Mouse (Mus musculus): ENCODE data around the gene Antxr1. TPM values are rescaled to one million over a fixed set of nuclear protein-coding genes. Genes with fewer than 3 reads are reported as not detected.

Antxr1 gene
- polyA plus RNA-seq, 1 experiment from 2014 or later: 4.3 TPM

DNA sequence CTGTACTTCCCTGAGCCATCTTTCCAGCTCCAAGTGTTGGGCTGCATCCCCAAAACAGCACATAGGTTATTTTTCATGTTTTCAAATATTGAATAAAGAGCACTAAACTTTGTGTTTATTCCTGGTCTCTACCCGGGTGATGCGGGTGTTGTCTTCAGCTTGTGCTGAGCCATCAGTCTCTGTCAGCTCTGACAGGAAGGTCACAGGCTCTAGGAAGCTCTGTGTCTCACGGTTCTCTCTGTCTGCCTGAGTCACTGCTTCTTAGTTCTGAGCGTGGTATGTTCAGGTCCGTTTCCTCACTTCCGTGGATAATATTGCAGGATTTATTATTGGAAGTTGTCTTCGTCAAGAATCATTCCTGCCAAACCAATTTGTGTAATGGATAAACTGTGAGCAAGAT lies 213.7 kb downstream of the Antxr1 start:
- no peak overlapping the region for H3K9ac ChIP-seq
- H3K4me2 ChIP-seq: no peak overlapping the region
- WGBS: 85% methylated on average over 7 of the region's 7 CpGs
- ATAC-seq (ENCODE audit: low FRiP score): no peak
- H3K27me3 ChIP-seq: no peaks in the 10 kb centered on the region
- no peaks in the 10 kb centered on the region for H3K36me3 ChIP-seq (replicated peaks)
- H3K4me1 ChIP-seq: no peaks in the 10 kb centered on the region
- no peak overlapping the region for H3K27ac ChIP-seq
- no peak overlapping the region for H3K4me3 ChIP-seq (replicated peaks)
- no peaks in the 10 kb centered on the region for H3K9me3 ChIP-seq

DNA sequence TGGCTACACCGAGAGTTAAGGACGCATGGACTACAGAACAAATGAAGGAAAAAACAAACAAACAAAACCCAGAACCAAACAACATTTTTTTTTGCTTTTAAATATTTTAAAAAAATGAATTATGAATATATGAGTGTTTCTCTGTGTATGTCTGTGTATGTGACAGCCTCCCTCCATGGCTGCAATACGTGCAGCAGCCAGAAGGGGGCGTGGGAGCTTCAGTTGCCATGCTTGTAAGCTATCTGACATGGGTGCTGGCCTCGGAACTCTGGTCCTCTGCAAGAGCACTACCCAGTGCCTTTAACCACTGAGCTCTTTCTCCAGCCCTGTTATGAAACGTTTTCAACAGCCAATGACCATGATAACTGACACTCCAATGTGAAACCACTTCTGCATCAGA lies 215.0 kb downstream of the Antxr1 start:
- Histone ChIP-seq H3K27ac (no peak overlapping the region), H3K4me1 (no peaks in the 10 kb centered on the region), H3K36me3 (replicated peaks) (no peaks in the 10 kb centered on the region), H3K4me3 (replicated peaks) (no peak overlapping the region), H3K4me2 (no peak overlapping the region), H3K27me3 (no peaks in the 10 kb centered on the region), H3K9ac (no peak overlapping the region), H3K9me3 (no peaks in the 10 kb centered on the region)
- WGBS: 87% methylated on average over 6 of the region's 6 CpGs
- no peak for ATAC-seq (ENCODE audit: low FRiP score)

DNA sequence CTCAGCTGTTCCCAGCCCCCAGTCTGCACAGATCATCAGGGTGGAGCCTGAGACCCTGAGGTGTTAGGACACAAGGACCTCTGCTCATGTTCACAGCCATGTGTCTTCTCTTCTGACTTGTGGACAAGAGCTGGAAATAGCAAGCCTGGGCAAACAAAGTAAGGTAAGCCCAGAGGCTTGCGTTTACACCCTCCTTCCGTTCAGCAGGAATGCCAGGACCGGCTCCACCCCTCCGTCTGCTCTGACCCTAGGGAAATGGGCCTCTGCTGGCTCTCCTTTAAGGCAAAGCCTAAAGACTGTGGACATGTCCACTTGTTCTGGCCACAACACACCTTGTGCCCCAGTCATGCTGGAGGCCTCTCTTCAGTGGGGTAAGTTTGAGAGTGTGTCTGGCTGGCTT lies 215.6 kb downstream of the Antxr1 start:
- H3K9ac ChIP-seq: no peak overlapping the region
- 91% methylated on average over 4 of the region's 4 CpGs for WGBS
- no peaks in the 10 kb centered on the region for H3K27me3 ChIP-seq
- H3K4me3 ChIP-seq (replicated peaks): no peak overlapping the region
- no peak overlapping the region for H3K27ac ChIP-seq
- H3K4me2 ChIP-seq: no peak overlapping the region
- no peaks in the 10 kb centered on the region for H3K36me3 ChIP-seq (replicated peaks)
- no peak for ATAC-seq (ENCODE audit: low FRiP score)
- H3K9me3 ChIP-seq: no peaks in the 10 kb centered on the region
- no peaks in the 10 kb centered on the region for H3K4me1 ChIP-seq

DNA sequence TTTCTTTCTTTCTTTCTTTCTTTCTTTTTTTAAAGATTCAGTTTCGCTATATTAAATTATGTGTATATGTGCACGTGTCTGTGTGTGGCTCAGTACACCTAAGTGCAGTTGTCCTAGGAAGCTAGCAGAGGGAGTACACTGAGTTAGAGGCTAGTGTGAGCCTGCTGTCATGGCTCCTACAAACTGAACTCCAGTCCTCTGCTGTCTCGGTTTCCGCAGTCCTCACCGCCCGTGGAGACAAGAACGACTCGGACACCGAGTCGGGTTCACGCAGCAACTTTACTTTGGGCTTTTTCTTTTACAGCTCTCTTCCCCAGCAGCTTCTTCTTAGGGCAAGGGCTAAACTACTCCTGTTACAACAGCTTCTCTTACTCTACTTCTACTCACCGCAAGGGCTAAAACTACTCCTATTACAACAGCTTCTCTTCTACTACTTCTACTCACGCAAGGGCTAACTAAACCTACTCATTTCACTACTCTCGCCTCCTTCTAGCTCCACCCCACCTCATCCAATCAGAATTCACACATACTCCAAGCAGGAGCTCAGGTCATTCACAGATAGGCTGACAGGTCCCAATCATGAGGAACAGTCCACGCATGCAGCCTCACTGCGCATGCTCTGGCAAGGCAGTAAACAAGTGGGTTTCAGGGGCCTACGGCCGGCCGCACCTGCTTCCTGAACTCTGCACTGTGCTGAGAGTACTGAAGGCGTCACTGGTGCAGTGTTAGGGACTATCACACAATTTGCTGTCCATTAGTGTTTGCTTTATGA lies 216.4 kb downstream of the Antxr1 start:
- WGBS: 92% methylated on average over 20 of the region's 20 CpGs
- no peak for ATAC-seq (ENCODE audit: low FRiP score)
- no peaks in the 10 kb centered on the region for H3K27me3 ChIP-seq
- H3K4me3 ChIP-seq (replicated peaks): no peak overlapping the region
- H3K9ac ChIP-seq: no peak overlapping the region
- H3K4me2 ChIP-seq: no peak overlapping the region
- no peaks in the 10 kb centered on the region for H3K4me1 ChIP-seq
- no peak overlapping the region for H3K27ac ChIP-seq
- H3K9me3 ChIP-seq: no peaks in the 10 kb centered on the region
- H3K36me3 ChIP-seq (replicated peaks): no peaks in the 10 kb centered on the region

DNA sequence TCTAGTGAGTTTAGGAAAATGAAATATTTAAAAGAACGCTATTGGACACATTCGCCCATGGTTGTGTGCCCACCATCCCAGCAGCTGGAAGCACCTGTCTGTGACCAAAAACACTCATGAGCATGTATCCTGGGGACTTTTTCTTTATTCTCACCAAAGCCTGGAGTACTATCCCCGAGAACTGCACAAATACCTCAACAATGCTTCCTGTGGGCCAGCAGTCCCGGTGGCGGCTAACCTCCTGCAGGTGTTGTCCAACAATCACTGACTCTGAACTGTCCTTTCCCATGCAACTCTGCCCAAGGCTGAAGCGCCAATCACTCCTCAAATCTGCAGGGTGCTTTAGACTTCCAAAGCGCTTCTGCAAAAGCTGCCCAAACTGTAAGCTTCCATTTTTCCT lies 219.0 kb downstream of the Antxr1 start:
- Histone ChIP-seq H3K4me2 (no peak overlapping the region), H3K9ac (no peak overlapping the region), H3K27ac (no peak overlapping the region), H3K36me3 (replicated peaks) (no peaks in the 10 kb centered on the region), H3K27me3 (no peaks in the 10 kb centered on the region), H3K4me3 (replicated peaks) (no peak overlapping the region), H3K4me1 (no peaks in the 10 kb centered on the region), H3K9me3 (no peaks in the 10 kb centered on the region)
- no peak for ATAC-seq (ENCODE audit: low FRiP score)
- WGBS: 81% methylated on average over 7 of the region's 7 CpGs

DNA sequence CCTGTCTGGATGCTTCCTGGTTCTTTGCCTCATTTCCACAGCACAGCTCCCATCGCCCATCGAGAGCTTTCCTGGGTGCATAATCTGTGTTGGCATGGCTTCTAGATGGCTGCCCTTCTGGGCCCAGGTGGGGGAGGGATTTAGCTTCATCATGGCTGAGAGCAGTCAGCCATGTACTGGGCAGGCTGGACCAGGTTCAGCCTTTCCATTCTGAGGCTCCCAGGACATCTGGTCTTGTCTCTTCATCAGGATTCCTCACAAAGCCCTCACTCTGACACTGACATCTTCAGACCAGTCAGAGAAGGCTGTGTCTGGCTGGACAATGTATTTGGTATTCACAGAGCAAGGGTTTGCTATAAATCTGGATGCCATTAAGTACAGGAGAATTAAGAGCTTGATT lies 219.6 kb downstream of the Antxr1 start:
- no peaks in the 10 kb centered on the region for H3K27me3 ChIP-seq
- no peaks in the 10 kb centered on the region for H3K9me3 ChIP-seq
- H3K4me2 ChIP-seq: no peak overlapping the region
- no peaks in the 10 kb centered on the region for H3K36me3 ChIP-seq (replicated peaks)
- no peaks in the 10 kb centered on the region for H3K4me1 ChIP-seq
- no peak overlapping the region for H3K27ac ChIP-seq
- no peak overlapping the region for H3K4me3 ChIP-seq (replicated peaks)
- ATAC-seq (ENCODE audit: low FRiP score): no peak
- H3K9ac ChIP-seq: no peak overlapping the region
- WGBS: 98% methylated on average over 2 of the region's 2 CpGs

DNA sequence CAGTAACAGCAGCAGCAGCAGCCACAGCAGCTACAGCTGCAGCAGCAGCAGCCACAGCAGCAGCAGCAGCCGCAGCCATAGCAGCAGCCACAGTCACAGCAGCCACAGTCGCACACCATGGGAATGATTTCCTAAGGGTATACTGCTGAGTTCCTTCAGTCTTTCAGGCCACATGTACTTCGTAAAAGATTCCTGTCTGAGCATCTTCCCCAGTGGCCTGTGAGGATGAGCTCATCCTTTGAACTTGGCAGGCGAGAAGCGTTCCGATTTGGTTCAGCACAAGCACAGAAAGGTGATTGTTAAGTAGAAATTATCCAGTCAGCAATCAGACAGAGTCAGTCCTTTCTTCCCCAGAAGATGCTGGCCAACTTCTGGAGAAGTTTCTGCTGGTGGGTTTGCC lies 223.5 kb downstream of the Antxr1 start:
- H3K36me3 ChIP-seq (replicated peaks): no peaks in the 10 kb centered on the region
- H3K4me2 ChIP-seq: no peak overlapping the region
- H3K4me1 ChIP-seq: no peaks in the 10 kb centered on the region
- no peaks in the 10 kb centered on the region for H3K9me3 ChIP-seq
- ATAC-seq (ENCODE audit: low FRiP score): no peak
- H3K27me3 ChIP-seq: no peaks in the 10 kb centered on the region
- H3K9ac ChIP-seq: no peak overlapping the region
- no peak overlapping the region for H3K4me3 ChIP-seq (replicated peaks)
- WGBS: 84% methylated on average over 6 of the region's 6 CpGs
- no peak overlapping the region for H3K27ac ChIP-seq

DNA sequence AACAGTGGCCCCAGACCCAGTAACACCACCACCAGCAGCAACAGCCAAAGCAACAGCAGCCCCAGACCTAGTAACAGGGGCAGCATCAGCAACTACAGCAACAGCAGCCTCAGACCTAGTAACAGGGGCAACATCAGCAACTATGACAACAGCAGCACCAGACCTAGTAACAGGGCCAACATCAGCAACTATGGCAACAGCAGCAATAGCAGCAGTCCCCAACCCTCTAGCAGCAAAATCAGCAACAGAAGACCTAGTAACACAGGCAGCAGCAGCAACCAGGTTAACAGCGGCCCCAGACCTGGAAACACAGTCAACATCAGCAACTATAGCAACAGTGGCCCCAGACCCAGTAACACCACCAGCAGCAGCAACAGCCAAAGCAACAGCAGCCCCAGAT lies 224.1 kb downstream of the Antxr1 start:
- Histone ChIP-seq H3K36me3 (replicated peaks) (no peaks in the 10 kb centered on the region), H3K9ac (no peak overlapping the region), H3K27me3 (no peaks in the 10 kb centered on the region), H3K4me1 (no peaks in the 10 kb centered on the region), H3K4me3 (replicated peaks) (no peak overlapping the region), H3K9me3 (no peaks in the 10 kb centered on the region), H3K27ac (no peak overlapping the region), H3K4me2 (no peak overlapping the region)
- 95% methylated on average over 1 of the region's 1 CpGs for WGBS
- ATAC-seq (ENCODE audit: low FRiP score): no peak

DNA sequence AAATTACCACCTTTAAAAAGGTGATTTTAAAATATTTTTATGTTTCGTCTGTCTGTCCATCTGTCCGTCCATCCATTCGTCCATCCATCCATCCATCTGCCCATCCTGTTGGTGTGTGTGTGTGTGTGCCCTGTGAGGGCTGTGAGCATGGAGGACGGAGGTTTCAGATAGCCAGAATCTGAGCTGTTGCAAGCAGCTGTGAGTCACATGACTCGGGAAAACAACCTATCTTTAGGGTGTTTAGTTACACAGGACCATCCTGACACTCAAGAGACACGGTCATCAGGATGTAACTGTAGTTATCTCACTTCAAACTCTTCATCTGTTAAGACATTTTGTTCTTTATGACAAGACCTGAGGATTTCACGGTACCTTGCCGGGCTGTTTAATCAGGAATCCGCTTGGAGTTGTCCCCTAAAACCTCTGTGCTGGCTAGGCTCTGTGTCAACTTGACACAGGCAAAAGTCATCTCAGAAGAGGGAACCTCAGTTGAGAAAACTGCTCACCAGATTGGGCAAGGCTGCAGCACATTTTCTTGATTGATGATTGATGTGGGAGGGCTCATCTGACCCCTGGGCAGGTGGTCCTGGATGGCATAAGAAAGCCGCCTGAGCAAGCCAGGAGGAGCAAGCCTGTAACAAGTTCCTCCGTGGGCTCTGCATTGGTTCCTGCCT lies 231.4 kb downstream of the Antxr1 start, which contains the start of gene D6Ertd527e:
TSS of gene D6Ertd527e (plus strand) at position 624 of the 674 bp plus-strand sequence.
- 88% methylated on average over 11 of the region's 11 CpGs for WGBS
- H3K4me3 ChIP-seq (replicated peaks): no peak within 1 kb of the TSS
- H3K27ac ChIP-seq: no peak within 1 kb of the TSS
- peaks cover 8% of the 10 kb centered on the region for H3K4me1 ChIP-seq
- H3K4me2 ChIP-seq: no peak within 1 kb of the TSS
- no peak for ATAC-seq (ENCODE audit: low FRiP score)
- no peak within 1 kb of the TSS for H3K9ac ChIP-seq
- no peaks in the 10 kb centered on the region for H3K27me3 ChIP-seq
- no peaks in the 10 kb centered on the region for H3K36me3 ChIP-seq (replicated peaks)
- no peaks in the 10 kb centered on the region for H3K9me3 ChIP-seq

DNA sequence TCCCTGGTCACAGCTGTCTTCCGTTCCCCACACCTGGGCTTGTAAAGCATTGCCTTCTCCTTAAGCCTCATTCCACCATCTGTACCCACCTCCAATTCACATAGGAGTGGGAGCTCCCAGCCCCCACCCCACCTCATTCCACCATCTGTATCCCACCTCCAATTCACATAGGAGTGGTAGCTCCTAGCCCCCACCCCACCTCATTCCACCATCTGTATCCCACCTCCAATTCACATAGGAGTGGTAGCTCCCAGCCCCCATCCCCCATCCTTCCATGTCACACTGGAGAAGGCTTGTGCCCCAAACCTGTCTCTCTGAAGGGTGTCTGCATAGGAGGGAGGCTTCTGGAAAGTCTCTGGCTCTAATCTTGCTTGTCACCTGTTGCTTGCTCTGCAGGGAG lies 232.3 kb downstream of the Antxr1 start:
- Histone ChIP-seq H3K4me1 (peaks cover 12% of the 10 kb centered on the region), H3K4me2 (no peak overlapping the region), H3K4me3 (replicated peaks) (no peak overlapping the region), H3K9me3 (no peaks in the 10 kb centered on the region), H3K27ac (no peak overlapping the region), H3K27me3 (no peaks in the 10 kb centered on the region), H3K36me3 (replicated peaks) (no peaks in the 10 kb centered on the region), H3K9ac (no peak overlapping the region)
- WGBS: 88% methylated on average over 1 of the region's 1 CpGs
- ATAC-seq (ENCODE audit: low FRiP score): no peak

DNA sequence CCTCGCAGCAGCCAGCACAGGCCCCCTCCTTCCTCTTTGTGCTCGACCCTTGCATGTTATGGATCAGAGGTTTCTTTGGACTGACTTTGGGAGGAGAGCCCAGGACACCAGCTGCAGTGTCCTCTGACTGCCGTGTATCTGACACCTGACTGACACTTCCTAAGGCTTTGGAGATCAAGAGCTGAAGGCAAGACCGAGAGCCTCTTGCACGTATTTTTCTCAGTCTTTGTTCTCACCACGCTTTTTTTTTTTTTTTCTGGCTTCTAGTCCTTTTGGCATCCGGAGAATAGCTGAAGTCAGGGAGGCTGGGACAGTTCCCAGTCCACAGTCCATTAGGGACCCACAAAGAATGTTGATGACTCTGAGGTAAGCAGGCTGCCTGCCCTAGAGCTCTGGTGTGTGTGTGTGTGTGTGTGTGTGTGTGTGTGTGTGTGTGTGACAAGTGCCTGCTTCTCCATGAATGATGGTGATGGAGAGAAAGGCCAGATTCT lies 233.2 kb downstream of the Antxr1 start:
- H3K9me3 ChIP-seq: no peaks in the 10 kb centered on the region
- 39% methylated on average over 7 of the region's 7 CpGs for WGBS
- no peak for ATAC-seq (ENCODE audit: low FRiP score)
- H3K4me1 ChIP-seq: peaks cover 12% of the 10 kb centered on the region
- no peak overlapping the region for H3K27ac ChIP-seq
- H3K27me3 ChIP-seq: no peaks in the 10 kb centered on the region
- no peak overlapping the region for H3K4me2 ChIP-seq
- H3K4me3 ChIP-seq (replicated peaks): no peak overlapping the region
- no peaks in the 10 kb centered on the region for H3K36me3 ChIP-seq (replicated peaks)
- H3K9ac ChIP-seq: no peak overlapping the region

DNA sequence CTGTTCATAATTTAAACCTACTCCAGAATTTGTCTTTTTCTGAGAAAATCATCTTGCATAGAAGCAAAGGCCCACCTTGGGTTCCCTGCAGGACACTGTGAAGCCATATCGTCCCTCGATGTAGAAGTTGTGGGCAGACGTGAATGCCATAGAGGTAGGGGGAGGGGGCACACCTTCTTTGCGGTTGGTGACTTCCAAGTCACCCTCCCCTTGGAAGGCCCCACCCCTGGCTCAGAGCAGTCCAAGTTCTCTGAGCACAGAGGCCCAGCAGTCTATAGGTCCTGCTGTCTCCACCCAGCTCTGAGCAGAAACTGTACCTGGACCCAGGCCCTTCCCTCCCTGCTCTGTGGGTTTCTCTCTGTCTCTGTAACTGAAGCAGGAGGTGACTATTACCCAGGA lies 233.7 kb downstream of the Antxr1 start:
- H3K4me2 ChIP-seq: no peak overlapping the region
- H3K4me3 ChIP-seq (replicated peaks): no peak overlapping the region
- no peak overlapping the region for H3K9ac ChIP-seq
- no peak overlapping the region for H3K27ac ChIP-seq
- 39% methylated on average over 4 of the region's 4 CpGs for WGBS
- H3K27me3 ChIP-seq: no peaks in the 10 kb centered on the region
- no peak for ATAC-seq (ENCODE audit: low FRiP score)
- peaks cover 12% of the 10 kb centered on the region for H3K4me1 ChIP-seq
- no peaks in the 10 kb centered on the region for H3K36me3 ChIP-seq (replicated peaks)
- no peaks in the 10 kb centered on the region for H3K9me3 ChIP-seq
